Mouse (Mus musculus) ovary, postnatal 36 days (tissue): ENCODE measurements around the gene Grik3.

Experiments
- DNase-seq: peaks from one replicate; pipeline ENCODE4 v3.0.0; 2022; ENCODE audit warnings: low spot score, mixed read lengths

The Grik3 gene

DNA sequence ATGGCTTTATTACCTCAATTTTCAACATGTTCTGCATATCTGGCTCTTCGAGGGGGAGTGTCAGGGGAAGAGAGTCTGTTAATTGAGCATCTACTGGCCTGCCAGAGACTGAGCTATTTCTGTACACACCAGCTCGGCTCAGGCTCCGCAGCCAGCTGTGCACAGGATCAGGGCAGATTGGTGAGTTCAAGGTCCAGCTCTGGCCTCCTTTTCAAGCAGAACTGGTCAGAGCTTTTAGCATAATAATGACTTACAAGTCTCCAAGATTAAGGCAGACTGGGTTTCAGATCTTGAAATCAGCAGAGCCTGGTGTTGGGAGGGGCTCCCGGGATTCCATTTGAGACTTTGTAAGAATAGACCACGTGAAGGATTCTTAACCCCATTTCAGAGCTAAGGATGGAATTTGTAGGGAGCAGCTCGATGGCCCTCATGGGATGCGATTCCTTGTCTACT, 55.3 kb downstream of the Grik3 start:
- DNase-seq: no peak

DNA sequence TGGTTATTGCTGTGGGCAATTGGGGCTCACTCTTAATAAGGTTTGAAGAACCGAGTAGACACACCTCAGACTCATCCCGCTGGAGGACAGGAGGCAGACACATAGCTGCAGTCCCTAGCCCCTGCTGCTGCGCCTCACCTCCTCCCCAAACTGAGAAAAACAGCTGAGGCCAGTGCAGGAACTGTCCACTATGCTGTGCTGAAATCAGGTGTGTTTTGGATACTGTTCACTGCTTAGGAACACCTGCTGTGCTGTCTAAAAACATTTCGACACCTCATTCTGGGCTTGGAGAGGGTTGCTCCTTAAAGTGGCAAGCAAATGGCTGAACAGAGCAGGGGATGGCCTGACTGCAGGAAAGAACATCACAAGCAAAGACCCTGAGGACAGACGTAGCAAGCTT, 57.7 kb downstream of the Grik3 start:
- no peak for DNase-seq

DNA sequence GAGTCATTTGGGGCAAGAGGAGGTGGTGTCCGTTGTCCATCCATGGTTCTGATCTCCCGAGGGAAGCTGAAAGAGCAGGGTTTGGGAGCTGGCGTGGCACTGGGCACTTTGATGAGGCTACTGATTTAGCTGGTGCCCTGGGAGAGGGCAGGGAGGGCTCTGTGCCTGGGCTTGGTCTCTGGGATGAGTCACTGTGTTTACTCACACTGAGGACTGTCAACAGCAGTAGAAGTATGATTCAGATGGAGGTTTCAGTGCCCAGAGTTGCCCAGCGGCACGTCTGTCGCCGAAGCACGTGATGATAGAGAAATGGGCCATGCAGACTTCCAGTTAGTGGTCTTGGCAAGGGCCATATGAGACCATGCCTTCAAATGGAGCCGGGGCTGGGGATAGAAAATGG, 63.3 kb downstream of the Grik3 start:
- no peak for DNase-seq

DNA sequence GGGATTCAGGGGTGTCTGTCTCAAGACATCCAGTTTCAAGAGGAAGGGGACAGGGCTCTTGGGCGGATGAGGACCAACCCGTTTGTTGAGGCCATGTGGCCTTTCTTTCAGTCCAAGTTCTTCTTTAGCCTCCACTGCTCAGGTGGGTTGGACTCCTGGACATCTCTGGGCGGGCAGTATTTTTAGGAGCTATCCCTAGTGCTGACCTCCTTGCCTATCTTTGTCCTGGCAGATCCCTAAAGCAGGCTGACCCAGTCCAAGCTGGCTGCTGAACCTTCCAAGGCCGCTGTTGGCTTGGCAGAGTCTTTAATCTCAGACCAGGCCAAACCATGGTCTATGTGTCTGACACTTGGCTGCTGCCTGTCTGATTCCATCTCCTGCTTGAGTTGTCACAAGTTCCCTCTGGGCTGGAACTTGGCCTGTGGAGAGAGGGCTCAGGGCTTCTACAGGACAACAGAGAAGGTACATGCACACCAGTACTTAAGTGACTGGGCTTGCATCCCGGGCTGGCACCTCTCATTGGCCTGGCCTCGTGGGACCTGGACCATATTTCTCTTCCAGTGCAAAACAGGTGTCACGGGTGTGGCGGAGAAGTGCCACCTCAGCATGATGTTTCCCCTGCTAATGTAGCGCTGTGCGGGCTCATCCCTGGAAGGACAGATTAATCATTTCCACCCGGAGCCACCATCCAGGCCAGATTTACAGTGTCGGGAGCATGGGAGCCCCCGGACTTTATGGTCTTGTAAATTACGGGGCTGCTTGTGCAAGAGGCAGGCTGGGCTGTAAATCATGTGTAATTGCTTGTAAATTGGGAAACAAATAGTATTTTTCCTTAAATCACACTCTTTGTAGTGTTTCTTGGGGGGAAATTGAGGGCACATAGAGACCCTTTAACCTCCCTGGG, 66.2 kb downstream of the Grik3 start:
- DNase-seq: no peak

DNA sequence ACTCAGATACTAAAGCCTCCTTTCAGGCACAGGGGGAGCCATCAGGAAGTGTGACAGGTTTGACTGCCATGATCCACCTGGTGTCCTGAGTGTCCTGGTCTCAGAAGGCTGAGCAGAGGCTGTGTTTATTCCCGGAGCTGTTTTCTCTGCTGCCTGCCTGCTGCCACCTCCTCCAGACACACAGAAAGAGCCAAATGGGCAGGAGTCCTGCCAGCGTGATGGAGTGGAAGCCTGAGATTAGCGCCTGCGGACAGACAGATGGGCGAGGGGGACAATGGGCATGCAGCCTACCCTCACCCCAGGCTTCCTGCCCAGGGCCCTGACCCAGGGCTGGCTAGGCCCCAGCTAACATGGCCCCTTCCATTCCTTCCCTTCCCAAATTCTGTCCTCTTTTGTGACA, 69.1 kb downstream of the Grik3 start:
- no peak for DNase-seq

DNA sequence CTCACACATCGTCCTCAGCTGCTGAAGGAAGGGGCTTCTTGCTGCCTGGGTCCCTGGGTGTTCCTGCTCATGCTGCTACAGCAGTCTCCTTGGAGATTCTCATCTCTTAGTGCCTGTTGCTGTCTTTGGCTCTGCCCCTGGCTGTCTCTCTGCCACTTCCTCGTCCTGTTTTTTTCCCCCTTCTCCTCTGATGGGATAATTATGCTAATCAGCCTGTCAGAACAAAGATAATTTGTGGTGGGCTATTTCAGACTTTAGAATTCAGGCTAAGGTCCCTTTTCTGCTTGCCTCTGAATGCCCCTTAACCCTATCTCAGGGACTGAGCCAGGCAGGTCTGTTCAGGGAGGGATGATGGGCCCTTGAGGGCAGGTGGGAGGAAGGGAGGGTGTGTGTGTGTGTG, 70.3 kb downstream of the Grik3 start:
- no peak for DNase-seq

DNA sequence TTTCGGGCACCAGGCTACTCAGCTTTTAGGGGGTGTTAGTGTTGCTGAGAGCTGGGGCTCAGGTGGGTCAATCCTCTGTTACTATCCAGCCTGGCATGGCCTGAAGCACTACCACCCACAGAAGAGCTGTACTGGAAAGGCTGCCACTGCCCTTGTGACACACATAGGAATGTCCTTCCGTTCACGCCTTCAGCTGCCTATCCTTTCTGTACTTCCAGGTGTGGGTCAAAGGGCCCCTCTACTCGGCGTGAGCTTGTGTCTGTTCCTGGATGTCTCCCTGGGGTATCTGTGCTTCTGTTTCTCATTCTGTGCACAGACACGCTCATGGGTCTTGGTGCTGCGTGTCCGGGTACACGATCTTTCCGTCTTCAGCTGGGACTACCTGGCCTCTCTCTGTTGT, 73.1 kb downstream of the Grik3 start:
- DNase-seq: no peak

DNA sequence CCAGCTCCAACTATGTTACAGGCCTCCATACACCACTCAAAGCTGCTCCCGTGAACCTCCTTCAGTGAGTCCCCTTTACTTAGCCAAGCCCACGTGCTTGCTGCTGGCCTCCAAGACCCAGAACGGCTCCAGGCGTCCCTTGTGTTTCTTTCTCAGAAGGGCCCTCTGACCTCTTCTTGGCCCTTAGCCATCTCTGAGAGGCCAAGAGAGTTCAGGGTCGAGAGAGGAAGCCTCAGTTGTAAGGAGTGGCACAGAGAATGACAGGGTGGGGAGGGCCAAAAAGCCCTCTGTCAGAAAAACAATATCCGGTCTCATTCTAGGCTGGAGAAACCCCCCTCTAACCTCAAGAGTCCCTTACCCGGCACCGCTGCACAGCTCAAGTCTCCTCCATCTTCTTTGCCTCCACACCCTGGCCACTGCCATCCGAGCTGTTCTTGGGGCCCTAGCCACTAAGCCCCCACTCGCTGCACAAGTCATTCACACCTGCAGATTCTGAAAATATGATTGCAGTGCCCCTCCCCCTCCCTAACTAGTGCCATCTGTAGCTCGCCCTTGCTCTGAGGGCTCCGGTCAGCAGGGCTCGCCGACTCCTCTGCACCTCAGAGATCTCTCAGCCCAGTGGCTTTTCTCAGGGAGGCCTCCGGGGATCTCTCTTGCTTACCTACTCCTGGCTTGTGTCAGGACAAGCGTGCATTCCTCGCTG, 73.7 kb downstream of the Grik3 start:
- no peak for DNase-seq

DNA sequence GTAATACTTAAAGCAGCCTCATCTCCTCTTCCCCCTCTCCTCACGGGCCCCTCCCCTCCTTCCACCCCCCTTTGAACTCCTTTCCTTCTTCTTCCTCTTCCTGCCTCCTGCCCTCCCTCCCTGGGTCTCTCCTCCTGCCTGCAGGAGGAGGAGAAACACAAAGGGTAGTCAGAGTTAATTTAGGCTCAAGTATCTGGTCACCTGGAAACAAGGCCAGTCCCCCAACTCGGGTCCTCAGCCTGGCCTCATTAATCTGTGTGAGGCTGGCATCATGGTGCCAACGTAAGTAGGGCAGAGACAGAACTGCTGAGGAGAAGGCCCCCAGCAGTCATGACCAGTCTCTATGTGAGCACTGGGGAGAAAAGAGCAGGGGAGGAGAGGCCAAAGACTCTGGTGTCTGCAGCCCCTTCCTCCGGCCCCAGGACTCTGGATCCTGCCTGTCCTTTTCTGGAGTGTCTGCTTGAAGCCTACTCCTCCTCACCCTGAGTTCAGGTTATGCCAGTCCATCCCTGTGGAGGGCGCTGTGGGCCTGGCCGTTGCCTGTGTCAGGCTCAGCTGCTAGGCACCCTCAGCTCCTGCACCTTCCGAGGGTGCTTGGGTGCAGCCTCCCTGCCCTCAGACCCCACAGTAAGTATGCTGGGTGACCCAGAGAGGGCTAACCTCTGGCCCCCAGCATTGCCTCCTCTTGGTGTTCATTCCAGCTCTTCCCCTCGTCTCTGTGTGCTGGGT, 75.4 kb downstream of the Grik3 start:
- DNase-seq: no peak

DNA sequence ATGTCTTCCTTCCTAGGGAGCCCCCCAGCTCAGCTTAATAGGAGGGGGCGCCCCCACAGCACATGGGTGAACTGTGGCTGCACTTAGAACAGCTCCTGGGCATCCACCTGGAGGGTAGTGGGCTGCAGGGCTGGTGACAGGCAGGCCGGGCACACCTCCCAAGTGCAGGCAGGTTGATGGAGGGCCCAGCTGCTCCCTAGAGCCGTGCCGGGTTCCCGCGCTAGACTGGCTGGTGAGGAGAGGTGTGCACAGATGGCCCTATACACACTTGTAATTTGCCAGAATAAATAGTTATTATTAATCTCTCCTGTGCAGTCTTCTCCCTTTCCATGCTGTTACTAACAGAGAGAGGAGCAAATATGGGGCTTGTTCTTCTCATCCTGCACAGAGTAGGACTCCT, 77.7 kb downstream of the Grik3 start:
- DNase-seq: no peak

DNA sequence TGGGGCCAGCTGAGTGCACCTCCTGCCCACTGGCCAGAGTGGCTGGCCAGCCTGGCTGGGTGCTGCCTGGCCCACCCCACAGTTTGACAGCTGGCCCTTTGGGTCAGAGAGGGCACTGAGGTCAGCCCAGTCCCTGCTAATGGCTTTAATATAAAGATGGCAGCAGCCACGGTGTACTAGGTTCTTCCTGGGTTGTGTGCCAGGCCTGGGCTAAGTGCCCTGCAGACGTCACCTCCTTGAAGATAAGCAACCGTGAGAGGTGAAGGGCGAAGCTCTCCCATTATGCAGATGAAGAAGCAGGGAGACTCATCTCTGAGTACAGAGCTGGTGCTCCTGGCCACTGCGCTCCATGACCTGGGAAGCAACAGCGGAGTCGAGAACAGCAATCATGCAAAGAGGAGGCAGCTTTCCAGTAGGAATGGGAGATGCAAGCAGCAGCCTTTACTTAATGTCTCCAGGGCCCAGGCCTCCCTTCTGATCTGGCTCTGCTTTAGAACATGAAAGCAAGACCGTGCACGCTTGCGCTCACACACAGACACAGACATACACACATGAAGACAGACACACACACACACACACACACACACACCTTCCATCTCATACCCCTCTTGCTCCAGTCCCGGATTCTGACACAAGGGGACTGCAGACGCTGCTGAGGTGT, 81.3 kb downstream of the Grik3 start:
- no peak for DNase-seq

DNA sequence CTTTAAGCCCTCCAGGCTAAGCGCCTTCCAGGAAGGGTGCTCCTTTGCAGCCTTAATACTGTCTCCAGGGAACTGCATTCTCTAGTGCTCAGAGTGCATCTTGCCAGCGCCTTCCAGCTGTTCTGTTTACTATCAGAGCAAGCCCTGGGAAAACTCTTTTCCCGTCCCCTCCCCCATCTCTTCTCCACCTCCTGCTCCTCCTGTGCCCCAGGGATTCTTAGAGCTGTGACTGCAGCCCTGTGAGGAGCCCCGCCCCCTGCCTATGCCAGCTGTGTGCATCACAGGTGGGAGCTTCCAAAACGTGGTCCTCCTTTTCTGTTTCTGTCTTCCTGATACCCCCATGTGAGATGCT, 81.8 kb downstream of the Grik3 start:
- DNase-seq: no peak

DNA sequence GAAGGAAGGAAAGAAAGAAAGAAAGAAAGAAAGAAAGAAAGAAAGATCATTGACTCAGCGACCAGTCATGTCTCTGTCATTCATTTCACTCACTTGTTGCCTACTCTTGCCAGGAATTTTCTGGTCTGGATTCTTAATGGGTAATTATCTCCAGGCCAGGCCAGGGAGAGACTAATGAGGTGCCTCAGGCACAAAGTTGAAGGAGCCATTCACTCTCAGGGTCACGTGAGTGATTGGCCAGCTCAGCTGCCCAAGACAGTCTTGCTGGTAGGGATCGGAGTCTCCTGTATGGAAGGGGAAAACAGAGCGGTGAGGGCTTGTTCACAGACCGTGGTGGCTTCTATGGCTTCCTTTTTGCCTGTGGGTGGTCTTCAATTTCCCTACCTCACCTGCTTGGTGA, 82.5 kb downstream of the Grik3 start:
- no peak for DNase-seq

DNA sequence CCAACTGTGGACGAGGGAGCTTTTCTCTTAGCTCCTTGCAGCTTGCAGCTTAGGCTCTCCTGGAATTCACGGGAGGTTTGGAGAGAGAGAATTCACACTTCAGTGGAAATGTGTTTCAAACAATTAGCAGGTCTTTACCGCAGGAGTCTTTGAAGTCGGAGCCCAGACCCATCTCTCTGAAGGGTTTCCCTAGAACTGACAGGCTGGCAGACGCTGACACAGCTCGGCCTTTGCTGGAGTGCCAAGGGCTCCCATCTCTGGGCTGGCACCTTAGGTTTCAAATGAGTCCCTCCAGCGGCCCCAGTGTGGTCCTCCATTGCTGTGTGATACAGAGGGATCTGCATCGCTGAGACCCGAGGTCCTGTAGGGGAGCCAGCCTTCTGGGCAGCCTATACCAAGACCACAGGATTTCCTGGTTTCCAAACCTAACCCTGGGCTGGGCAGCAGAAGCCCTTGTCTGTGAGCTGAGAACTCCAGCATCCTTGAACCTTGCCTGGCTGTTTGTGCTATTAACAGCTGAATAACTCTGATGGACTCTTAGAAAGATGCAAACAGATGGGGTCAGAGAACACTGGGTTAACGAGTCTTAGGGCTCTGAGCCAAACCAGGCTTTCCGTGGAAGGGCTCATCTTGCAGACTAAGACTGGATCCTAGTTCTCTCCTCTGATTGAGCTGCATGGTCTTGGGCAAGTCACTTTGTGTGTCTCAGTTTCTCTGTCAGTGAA, 83.6 kb downstream of the Grik3 start:
- no peak for DNase-seq

DNA sequence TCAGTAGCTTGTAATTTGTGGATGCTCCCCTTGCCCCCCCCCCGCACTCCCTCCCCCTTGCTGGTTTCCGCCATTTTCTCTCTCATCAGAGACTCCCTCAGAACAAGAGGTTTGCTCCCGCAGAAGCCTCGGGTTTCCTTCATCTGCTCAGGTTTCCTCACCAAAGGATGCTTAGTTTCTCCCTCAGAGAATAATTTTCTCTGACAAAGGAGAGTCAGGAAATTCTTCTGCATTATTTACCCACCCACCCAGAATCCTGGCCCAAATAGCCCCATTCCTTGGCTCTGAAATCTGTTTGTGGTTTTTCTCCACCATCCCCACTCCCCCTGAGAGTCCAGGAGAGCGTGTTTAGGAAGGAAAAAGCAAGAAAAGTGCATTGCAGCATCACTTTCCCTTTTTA, 89.8 kb downstream of the Grik3 start:
- no peak for DNase-seq

DNA sequence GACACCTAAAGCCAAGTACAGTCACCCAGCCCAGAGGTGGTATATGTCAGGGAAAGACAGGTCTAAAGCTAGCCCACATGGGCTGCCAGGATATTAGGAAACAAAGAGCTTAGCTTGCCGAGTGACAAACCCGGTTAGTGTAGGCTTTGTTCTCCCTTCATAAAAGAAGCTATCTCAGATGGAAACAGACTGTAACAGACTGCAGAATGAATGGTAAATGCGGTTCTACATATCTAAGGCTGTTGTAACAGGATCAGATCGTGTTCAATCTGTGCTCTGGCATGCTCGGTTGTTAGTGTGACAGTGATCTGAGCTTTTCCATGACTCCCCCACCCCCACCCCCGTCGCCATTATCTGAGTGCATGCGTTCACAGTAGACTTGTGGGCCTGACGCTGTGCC, 92.8 kb downstream of the Grik3 start:
- no peak for DNase-seq

DNA sequence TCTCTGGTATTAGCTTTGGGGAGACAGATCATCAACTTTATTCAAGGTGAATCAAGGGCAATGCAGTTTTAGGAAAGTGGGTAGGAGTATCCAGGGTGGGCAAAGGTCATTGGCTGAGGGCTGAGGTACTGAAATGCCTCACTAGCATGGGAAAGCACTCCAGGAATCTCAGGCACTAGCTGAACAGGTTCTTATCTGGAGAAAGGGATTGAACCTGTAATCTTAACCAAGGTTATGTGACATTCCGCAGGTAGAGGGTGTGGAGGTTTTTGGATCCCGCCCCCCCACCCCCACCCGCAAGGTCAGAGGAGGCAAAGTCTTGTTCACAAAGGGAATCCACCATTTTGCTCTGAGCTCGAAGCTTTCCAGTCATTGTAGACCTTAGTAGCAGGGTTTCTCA, 93.4 kb downstream of the Grik3 start:
- no peak for DNase-seq

DNA sequence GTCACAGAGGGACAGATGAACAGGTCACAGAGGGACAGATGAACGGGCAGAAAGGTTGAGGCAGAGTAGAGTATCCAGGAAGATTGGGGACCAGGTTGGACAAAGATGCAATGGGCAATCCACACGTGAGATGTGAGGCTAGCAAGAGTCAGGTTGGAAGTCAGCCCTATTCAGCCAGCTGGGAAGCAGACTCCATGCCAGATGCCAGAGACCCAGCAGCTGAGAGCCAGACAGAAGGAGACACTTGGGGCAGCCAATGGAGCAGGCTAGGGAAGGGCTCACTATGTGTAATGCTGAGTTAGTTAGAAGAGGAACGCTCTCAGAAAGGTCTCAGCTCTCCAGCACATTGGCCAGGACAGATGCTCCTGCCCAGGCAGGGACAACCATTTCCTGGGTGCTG, 94.2 kb downstream of the Grik3 start:
- DNase-seq: no peak

DNA sequence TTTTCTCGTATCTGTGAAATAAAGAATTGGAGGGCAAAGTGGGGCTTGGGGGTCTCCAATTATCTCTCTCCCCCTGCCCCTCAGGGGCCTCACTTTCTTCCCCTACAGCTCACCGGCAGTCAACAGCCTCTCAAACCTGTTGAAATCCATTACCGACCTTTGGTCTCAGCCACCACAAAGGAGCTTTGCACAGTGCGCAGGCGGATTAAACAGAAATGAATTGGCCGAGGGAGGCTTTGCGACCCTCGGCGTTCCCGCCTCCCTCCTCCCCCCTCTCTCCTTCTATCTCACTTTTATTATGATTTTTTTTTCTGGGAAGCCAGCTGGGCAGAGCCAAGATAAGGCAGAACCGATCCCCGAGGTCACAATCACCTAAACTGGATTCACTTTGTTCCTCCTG, 97.1 kb downstream of the Grik3 start:
- no peak for DNase-seq

DNA sequence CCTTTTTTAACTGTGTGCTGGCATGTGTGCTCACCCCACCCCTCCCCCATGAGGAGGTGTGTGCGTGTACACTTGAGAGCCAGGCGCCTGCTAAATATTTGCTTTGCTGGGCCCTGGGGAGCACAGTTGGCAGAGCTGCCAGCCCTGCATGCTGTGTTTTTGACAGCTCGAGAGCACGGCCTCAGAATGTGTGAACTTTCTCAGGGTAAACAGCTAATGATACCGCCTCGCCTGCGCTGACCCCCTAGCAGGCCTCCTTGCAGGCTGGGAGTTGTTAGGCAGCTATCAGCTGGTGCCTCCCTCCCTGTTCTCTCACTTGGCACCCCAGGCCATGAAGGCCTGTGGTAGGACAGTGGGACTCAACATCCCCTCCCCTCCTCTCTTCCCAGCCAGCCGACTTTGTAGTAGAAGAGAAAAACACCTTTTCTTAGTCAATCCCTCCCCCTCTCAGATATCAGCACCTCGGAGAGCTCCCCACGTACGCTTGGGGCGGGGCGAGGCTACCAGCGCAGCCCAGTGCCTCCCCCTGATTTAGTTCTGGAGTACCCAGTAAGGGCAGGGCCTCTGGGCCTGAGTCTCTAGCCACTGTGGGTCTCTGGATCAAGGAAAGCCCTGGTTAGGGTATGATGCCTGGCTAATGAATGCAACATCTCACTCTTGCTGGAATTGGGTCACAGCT, 99.9 kb downstream of the Grik3 start:
- peak; percentile 62 for DNase-seq

DNA sequence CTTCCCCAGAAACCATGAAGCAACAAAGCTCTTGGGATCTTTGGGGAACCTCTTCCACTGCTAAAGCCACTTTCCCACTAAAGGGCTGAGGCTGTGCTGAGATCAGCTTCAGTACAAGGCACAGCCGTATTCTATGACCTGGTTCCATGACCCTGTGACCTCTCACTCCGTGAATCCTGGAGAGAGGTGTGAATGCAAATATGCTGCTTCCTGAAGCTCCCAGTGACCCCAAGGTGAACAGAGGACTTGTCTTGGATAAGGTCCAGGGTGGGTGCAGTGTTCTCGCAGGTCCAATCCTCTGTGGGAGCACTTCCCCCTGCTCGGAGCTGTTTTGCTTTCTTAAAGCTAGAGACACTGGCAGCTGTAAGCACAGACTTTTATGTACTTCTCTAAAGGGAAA, 102.2 kb downstream of the Grik3 start:
- no peak for DNase-seq
